Comparison of ENCODE assay signal across 9 mouse cellular contexts in genomic region chr17:25127079-25127478, GRCm38 (mm10). TPM values are rescaled to one million over a fixed set of nuclear protein-coding genes. Genes with fewer than 3 reads are reported as not detected.
A peak's percentile ranks its signal among the peaks of the same experiment; 100 is the strongest.
DNase-seq lines count a peak whose midpoint lies in the region; TF ChIP-seq lines count a peak whose summit lies in the region.
"Had no signal": no experiment of that assay in that cellular context is flagged by ENCODE, and none has a peak within 500 bp of the region (broad histone marks: within the 10 kb centered on the region; RNA-seq: fewer than 3 reads in every experiment).

No protein-coding gene starts in this region.

- TF ChIP-seq CTCF in brain, embryonic 14.5 days (IDR thresholded peaks at IDR 0.05; ENCODE audit: borderline replicate concordance, extremely low read depth, insufficient read depth, insufficient read length) = no peak

- peak; percentile 67 for DNase-seq in ovary, adult 18-20 months (ENCODE audit: low spot score)
- no peak for DNase-seq in ovary, postnatal 36 days (ENCODE audit: low spot score)
- DNase-seq in brain, embryonic 14.5 days (ENCODE audit: low read depth) = peak; percentile 48
- peak; percentile 81 for DNase-seq in liver
- DNase-seq in testis, postnatal 14 days (ENCODE audit: low spot score) = peak; percentile 64
- no peak for DNase-seq in urinary bladder, postnatal 36 days (ENCODE audit: low spot score in 2 of 2)
- DNase-seq in kidney, postnatal 36 days = no peak
- DNase-seq: cerebellum, adult 11-12 months had no signal

- no peak for TF ChIP-seq POLR2A in brain, embryonic 14.5 days (IDR thresholded peaks at IDR 0.05; ENCODE audit: borderline replicate concordance, extremely low read depth, insufficient read depth, insufficient read length, poor library complexity, severe bottlenecking)

RNA-seq across cellular contexts. Expression of gene Clcn7, which starts 6.1 kb away (rescaled TPM):
- polyA plus RNA-seq in brain, embryonic 14.5 days (2012; rRNA removed) = 41.4 and 45.7 TPM in 2 replicates

RNA-seq across cellular contexts. Expression of gene Ptx4, which starts 6.5 kb away (rescaled TPM):
- polyA plus RNA-seq in brain, embryonic 14.5 days (2012; rRNA removed) = 0.07 TPM in 1 of 2 replicates, not detected in the other
- polyA plus RNA-seq: macrophage had no signal

RNA-seq across cellular contexts. Expression of gene Telo2, which starts 11.3 kb away (rescaled TPM):
- polyA plus RNA-seq in brain, embryonic 14.5 days (2012; rRNA removed) = 40.9 and 41.6 TPM in 2 replicates

RNA-seq across cellular contexts. Expression of gene Ccdc154, which starts 35.2 kb away (rescaled TPM):
- not detected in 2 replicates for polyA plus RNA-seq in brain, embryonic 14.5 days (2012; rRNA removed)
- polyA plus RNA-seq: macrophage had no signal

RNA-seq across cellular contexts. Expression of gene Tmem204, which starts 43.7 kb away (rescaled TPM):
- polyA plus RNA-seq in brain, embryonic 14.5 days (2012; rRNA removed) = 9.6 and 10.5 TPM in 2 replicates
- polyA plus RNA-seq: macrophage had no signal

Comparison
In these comparisons a context has a peak if more than half of its experiments do, and no peak if none do; other contexts are left out.
1. DNase-seq: peak in ovary, adult 18-20 months (single experiment), brain, embryonic 14.5 days (single experiment), liver (single experiment) and testis, postnatal 14 days (single experiment); none in ovary, postnatal 36 days (single experiment), urinary bladder, postnatal 36 days (0 of 2) and kidney, postnatal 36 days (0 of 2).